Mouse (Mus musculus): ENCODE measurements at regions not wholly inside any gene's neighbourhood (a gene's known extent, or its start where the extent isn't known, plus 50 kb on each side); places are given as distances from the start of the nearest gene placed in this dataset.

DNA sequence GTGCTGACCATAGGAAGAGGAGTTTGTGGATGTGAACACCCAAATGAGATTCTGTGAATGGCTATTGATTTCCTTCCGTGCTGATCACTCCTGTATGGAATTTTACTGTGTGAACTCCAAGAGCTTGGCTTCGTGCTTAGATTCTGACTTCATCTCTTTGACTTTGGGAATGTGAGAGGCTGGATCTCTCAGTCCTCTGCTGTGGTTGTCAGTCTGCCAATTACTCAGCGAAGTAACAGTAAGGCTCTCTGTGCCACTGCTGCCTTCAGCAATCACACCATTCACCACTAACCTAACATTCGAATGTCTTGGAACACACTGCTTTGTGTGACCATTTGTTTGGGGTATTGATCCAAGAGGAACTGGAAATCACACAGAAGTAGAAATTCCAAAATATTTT, 291.5 kb downstream of the Gm21750 start:
- in situ Hi-C loops (cut with MboI, MseI) = no loop called here

DNA sequence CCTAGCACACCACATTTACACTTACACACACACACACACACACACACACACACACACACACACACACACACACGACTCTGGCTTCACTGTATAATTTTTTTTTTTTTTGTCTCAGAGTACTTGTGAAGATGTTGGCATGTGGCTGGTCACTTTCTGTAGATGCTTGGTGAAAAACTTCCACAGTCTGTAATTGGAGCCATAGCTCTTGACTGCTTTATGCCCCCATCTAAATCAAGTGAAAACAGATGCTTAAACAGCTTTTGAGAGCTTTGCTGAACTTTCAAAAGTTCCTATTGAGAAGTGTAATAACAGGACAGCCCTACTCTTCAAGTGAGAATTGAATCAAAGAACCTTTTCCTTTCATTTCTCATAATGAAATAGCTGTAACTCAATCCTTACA, 317.7 kb downstream of the Gm21750 start:
- in situ Hi-C loops (cut with MboI, MseI) = no loop called here

DNA sequence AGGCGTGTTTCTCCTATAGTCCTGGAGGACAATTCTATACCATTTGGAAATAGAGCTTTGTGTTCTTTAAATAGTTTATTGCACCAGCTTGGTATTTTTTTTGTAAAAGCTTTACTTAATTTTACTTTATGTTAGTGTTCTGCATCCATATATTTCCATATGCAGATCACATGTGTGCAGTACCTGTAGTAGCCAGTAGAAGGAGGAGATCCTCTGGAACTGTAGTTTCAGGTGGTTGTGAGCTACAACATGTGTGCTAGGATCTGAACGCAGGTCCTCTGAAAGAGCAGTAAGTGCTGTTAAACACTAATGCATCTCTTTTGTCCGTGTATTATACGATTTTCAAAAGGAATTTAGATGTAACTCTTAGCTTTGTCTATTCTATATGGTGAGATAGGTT, 335.2 kb downstream of the Gm21750 start:
- in situ Hi-C loops (cut with MboI, MseI) = no loop called here

DNA sequence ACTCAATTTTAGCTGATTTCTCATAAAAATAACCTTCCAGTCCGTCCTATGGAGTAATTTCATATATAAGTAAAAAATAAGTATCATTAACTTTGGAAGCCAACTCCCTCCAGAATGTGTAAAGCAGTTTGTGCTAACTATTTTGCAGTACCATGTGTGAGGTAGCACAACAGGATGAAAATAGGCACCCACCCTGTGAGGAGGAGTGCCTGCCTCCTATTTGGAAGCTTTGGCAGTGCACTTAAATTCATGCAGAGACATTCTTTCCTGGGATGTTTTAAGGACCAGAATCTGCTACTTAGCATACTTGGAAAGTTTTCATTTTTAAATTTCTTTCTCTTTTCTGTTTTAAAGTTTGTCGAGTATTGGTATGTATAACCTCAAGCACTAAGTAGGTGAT, 336.8 kb downstream of the Gm21750 start:
- in situ Hi-C loops (cut with MboI, MseI) = no loop called here

DNA sequence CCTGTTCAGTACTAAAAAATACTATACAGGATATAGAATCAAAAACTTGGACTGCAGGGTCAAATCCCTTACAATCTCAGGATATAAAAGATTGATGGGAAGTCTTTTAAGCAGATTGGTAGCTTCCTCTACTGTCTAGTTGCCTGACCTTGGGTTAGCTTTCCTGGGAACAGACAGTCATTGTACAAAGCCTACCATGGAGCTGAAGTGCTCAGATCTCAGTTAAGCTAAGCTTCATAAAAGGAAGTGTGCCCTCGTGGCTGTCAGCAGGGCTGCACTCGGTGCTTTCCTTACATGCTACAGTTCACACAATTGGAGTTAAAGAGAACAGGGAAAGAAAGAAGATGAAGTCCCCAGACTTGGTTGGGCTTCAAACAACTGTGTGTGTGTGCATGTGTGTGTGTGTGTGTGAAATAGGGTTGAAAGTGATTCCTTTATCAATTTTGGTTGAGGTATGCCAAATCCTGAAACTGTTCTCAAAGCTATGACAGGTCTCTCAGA, 338.4 kb downstream of the Gm21750 start:
- in situ Hi-C loops (cut with MboI, MseI) = no loop called here

DNA sequence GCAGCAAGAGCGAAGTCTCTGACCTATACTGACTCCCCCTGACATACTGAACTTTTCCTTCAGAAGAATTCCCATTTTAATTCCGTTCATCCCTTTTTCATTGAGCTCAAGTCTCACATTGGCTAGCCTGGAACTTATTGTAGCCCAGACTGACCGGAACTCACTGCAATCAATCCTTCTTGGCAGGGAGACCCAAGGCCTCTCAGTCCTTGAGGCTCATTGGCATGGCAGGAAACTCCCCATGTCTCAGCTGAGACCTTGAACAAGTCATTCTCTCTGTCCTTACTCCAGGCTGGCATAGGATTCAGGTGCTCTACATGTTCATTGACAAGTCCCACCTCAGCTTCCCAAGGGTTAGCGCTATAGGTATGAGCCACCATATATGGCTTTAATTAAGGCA, 345.9 kb downstream of the Gm21750 start:
- in situ Hi-C loops (cut with MboI, MseI) = no loop called here

DNA sequence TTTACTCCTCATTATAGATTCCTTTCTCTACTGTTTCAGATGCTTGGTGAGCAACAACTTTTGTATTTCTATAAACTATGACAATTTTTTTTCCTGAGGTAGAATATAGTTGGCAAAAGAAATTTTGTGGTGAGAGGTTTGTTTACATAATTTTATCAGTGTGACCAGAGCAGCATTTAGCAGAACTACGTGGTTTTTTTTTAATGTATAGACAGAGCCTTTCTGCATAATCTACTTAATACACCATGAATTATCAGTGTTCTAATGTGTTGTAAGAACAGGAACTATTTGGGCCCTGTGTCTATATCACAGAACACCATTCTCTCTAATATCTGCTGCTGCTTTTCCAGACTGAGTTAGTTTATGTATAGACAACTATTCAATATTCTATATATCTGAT, 350.5 kb downstream of the Gm21750 start:
- in situ Hi-C loops (cut with MboI, MseI) = no loop called here

DNA sequence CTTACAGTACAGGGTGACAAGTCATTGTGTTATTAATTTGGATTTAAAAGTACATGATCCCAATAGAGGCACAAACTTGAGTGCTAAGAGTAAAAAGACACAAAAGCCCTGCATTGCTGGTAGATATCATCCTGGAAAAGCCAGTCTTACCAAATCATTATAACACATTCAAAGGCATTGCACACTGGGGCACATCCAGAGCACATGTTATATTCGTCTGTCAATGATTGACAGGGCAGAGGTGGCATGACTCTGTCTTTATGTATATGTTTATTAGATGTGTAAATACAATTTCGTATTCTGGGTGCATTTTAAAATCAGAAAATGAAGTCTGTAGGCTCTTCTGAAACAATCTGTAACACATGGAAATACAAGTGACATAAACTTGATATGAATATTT, 358.4 kb downstream of the Gm21750 start:
- in situ Hi-C loops (cut with MboI, MseI) = no loop called here

DNA sequence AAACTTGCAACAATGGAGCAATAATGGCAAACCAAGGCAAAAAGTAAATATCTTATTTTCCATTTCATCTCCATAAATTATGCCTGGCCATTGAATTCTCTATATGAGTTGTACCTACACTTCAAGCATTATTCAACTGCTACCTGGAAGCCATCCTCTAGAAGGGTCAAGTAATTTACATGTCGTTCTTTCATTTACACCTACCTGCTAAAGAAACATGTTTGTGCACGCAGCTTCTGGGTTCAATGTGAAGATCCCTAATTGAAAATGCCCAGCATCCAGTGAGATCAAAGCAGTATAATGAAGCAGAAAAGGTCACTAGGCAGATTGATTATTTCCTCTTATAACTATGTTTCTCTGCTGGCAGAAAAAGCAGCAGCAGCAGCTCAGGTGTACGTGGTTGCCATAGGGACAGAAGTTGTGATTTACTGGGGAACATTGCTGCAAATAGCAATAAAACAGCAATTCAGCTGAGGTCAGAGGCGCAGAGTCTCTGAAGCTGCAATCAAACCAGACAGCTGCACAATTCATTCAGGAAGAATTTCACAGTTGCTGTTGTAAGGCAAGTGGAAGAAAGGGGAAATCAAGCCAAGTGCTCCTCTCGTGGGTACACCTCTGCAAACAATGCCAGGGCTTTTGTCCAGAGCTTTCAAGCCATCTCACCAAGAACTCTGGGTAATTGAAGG, 386.1 kb downstream of the Gm21750 start:
- in situ Hi-C loops (cut with MboI, MseI) = no loop called here

DNA sequence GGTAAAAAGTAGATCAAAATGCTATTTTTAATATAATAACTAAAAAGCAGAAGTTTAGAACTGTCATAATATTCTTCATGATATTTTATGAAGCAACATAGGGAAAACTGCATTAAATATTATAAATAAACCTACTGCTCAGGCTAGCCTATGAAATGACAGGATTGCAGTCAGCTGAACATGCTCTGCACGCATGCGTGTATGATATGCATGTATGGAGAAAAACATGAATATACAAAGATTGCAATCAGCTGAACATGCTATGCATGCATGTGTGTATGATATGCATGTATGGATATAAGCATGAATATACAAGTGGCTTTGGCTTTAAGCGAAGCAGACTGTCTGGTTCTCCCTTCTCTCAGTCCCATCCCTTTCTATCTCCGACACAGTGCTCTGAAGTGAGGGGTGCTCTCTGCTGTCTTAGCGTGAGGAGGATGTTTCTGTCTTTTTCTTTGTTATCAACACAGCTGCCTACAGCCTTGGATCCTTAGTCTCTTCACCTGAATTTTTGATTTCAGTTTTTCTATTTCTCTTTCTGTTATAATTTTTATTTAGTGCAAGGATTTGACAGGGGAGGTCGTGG, 386.8 kb downstream of the Gm21750 start:
- in situ Hi-C loops (cut with MboI, MseI) = no loop called here

DNA sequence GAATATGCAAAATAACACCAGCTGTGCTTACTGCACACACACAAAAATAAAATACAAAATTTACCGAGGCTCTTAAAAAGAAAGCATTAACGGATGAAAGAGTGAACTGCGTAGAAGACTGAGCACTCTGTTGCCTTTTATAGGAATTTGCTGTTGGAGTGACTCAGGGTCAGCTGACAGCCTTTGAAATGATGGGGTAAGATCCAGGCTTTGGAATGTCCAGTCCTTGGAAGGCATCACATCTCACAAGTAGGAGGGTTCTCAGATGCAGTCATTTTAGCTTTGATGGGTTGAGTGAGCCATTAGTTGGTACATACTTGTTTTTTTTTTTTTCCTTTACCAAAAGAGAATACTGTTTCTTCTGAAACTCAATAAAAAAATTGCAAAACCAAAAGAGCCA, 387.4 kb downstream of the Gm21750 start:
- in situ Hi-C loops (cut with MboI, MseI) = no loop called here

DNA sequence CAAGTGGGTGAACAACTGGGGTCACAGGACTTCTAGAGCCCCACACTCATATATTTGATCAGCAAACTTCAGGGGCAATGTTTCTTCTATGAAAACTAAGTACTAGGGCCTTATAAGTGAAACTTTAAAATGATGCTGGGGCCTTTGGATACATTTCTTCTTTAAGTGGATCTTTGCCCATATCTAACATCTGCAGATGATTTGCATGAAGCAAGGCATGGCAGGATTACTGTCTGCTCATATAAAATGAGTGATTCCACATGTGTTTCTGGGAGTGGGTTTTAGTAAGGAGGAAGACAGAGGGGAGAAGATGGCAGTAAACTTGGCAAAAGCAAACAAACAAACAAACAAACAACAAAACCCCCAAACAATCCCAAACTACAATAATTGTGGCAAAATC, 405.0 kb downstream of the Gm21750 start:
- in situ Hi-C loops (cut with MboI, MseI) = no loop called here

DNA sequence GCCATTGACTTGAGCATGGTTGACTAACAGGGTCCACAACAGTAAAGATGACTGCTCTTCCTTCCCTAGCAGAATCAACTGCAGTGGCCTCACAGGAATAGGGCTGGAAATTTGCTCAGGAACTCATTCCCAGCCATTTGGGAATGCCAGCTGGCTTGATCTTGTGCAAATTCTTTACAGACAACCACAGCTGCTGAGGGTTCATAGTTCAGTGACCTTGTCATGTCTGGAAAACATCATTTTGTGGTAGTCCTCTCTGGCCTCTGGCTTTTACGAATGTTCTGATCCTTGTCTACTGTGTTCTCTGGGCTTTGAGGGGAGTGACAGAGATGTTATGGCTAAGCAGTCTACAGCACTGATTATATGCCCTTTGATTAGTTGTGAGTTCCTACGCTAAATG, 432.0 kb downstream of the Gm21750 start:
- in situ Hi-C loops (cut with MboI, MseI) = no loop called here

DNA sequence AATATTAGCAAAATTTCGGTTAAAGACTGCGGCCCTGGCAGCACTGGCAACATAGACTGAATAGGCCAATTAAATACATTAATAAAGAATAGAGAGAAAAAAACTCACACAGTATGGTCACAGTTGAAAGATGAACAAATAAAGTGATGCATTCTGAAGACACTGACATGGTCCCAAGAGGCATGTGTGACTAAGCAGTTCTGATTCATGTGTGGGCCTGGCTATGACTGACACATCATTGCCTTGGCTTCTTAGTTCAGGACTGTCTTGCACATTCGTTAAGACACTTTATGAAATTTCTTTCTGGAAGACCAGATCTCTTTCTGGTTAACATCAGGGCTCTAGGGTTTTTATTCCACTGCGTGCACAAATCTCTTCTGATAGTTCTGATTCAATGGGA, 438.7 kb downstream of the Gm21750 start:
- in situ Hi-C loops (cut with MboI, MseI) = no loop called here

DNA sequence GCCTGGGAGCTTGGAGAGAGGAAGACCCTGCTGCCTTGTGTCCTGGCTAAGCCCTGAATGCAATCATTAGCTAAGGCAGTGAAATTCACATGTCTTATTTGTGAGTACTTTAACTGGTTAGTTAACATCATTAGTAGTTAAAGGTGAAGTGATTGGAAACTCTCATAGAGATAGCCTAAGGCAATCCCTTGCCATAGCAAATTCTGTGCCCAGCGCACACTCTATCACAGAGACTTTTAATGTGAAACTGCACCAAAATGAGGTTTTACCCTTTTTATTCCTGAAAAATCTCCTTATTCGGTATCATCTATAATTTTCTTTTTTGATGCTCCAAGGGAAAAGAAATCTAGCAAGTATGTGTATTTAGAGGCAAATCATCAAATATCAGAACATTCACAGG, 451.6 kb downstream of the Gm21750 start:
- in situ Hi-C loops (cut with MboI, MseI) = no loop called here

DNA sequence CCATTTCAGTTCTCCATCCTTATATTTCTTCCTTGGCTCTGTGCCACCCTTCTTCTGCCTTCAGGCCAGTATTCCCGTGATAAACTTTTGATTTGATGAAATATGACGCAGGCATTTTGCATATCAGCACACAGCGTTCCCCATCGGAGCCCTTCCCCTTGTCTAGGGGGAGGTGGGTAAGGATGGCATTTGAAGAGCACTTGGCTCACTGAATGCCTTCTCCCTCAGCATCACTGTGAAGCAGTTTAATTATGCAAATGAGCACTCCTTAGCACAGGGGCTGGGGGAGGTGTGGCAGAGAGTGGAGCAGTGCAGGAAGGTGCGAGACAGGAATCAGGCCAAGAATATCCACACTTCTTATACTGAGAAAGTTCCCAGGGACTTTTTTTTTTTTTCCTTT, 452.1 kb downstream of the Gm21750 start:
- in situ Hi-C loops (cut with MboI, MseI) = no loop called here

DNA sequence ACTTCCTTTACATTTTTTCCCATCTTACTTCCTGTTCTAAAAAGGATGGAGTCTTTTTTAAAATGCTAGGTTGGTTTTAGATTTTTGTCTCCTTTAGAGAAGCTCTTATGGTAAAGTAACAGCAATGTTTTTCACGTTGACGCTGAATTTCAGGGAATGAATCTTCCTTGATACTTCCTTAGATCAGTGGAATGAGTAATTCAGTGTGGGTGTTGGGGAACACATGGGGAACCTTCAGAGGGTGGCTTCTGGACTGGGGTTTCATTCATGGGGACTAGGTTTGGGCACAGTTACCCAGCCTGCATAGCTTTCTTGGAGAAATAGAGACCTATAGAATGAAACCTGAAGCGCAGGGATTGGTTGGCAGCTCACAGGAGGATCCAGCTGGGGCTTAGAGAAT, 452.5 kb downstream of the Gm21750 start:
- in situ Hi-C loops (cut with MboI, MseI) = no loop called here

DNA sequence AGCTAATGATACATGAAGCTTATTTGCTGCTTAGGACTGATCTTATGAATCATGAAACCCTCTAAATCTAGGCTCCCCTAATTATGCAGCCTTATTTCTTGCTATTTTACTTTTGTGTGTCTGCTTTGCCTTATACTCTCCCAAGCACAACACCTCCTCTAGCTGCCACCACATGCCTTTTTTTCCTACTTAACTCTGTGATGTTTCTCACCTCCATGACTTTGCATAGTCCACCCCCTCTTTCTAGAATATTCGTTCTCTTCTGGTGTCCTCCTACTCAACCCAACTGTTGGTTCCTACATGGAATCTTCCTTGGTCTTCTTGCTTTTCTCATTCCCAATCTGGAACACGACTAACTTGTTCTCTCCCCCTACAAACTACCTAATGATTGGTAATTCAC, 456.7 kb downstream of the Gm21750 start:
- in situ Hi-C loops (cut with MboI, MseI) = no loop called here

DNA sequence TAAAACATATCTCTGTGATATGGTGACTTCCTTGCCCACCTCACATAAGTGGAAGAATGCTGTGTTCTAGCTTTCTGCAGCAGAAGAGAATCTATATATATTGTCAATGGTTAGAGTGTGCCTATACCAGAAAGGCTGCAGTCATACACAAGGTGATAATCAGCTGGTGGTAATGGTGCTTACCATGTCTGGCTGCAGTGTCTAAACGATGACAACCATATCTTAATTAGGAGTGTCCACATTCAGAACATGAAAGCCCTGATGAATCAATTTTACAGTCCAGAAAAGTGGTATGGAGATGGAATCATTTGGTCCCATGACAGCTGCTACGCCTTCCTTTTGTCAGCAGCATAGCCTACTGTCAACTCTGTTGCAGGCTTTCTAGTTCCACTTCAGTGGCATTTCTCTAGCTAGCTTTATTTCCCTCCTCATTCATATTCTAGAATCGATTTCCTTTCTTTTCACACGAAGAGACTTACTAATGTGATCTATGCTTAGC, 484.2 kb downstream of the Gm21750 start:
- in situ Hi-C loops (cut with MboI, MseI) = no loop called here

DNA sequence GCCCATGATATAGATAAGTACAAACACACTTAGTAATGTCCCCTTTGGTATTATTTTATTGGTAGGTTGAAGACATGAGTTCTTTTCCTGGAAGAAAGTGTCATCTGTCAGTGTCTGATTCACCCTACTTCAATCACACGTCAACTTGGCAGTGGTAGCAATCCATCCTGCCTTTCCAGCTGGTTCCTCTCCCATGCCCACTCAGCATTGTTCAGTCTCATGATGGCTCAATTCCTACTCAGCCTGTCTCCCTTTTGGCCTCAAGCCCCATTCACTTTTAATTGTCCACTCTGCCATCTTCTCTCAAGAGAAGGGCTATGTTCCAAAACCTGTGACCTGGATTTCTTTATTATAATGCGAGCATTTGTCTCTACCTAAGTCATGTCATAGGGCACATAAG, 474.4 kb upstream of the Htr2a start:
- in situ Hi-C loops (cut with MboI, MseI) = no loop called here

DNA sequence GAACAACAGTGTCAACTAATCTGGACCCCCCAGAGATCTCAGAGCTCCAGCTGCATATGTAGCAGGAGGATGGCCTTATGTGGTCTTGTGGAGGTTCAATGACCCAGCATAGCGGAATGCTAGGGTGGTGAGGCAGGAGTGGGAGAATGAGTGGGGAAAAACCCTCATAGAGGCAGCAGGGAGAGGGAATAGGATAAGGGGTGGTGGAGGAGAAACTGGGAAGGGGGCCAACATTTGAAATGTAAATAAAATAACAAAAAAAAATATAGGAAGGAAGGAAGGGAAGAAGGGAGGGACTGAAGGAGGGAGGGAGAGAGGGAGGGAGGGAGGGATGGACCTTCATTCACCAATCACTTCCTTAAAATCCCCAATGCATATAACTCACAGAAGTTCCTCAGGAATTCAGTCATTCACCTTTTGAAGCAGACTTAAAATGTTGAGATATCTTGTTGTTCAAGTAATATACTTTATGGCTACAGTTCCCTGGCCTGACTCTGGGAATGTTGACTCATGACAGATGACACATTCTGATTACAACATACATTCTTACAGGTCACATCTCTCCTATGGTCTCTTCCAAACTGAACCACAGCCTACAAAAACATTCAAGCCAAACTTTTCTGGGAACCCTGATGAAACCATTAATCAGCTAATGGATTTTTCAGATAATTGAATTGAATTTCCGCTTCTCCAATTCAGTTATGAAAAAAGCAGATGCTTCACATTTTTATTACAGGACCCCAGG, 471.3 kb upstream of the Htr2a start:
- in situ Hi-C loops (cut with MboI, MseI) = no loop called here

DNA sequence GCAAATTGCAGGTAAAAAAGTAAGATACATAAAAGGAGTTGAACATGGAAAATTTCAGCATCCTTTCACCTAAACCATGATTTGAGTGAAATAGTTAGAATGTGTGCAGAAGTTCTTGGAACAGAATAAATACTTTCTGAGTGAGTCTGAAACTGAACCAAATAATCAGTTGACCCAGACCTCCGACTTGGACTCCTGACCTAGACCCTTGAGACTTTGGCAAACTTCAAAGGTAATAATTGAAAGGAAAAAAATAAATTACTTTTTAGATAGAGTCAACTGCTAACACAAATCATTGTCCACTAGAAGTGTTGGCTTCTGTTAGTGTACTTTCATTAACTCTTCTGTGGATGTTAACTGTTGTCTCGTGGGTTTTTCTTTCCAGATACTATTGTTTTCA, 460.6 kb upstream of the Htr2a start:
- in situ Hi-C loops (cut with MboI, MseI) = no loop called here

DNA sequence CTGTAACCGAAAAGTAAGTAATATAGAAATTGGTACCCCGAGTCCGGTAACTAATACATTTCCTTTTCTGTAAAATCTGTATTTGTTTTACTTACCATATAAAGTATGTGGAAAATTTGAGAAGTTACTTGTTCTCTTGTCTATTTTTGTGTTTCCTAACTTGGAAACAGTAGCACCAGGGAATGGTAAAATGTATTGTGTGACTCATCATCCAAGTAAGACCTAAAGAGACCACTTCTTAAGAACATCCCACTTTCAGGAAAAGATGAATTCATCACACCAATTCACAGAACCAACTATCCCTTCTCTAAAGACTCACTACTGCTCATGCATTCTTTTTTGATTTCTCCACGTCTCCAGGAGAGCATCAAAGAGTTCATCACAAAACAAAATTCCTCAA, 457.6 kb upstream of the Htr2a start:
- in situ Hi-C loops (cut with MboI, MseI) = no loop called here

Measured in regulatory T cell (primary cell).